ENCODE assay signal across 8 mouse cellular contexts in the genomic region with DNA sequence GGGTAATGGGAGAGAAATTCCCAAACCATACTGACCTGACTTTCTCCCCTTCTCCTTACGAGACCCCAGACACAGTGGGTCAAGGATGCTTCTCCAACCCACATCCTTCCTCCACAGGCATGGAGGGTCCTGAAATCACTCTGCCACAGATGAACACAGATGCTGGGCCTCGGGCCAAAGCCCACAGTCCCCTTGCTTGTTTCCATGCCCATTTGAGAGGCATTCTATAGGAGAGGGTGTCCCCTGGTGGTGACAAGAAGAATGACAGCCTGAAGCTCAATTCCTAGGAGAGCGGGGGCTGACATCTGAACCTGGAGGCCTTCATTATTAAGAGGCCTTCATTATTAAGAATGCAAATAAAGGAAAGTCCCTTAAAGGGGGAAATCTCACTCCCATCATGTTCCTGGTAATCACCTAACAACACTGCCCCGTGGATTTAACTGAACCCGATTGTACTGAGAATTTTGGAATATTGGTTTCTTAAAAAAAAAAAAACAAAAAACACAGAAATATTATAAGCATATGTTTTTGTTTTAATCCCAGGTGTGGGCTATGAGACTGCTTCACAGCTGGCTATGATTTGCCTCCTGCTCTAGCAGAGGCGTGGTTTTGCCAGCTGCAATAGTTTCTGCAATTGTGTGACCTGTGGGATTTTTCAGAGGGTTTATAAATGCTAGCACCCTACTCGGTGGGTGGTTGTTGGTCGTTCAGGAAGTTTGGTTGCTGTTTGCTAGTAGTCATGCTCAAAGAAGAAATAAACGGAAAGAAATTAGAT. TPM values are rescaled to one million over a fixed set of nuclear protein-coding genes. Genes with fewer than 3 reads are reported as not detected.
A peak's percentile ranks its signal among the peaks of the same experiment; 100 is the strongest.
DNase-seq lines count a peak whose midpoint lies in the region; ATAC-seq and TF ChIP-seq lines count a peak whose summit lies in the region.

No protein-coding gene starts in this region.

- peak; percentile 42 to 73 for DNase-seq in adrenal gland, postnatal 36 days
- DNase-seq in kidney, postnatal 10 days, result peak; percentile 84
- peak; percentile 57 for DNase-seq in lung, adult 2 months
- DNase-seq in thymus, postnatal 14 days, result peak; percentile 60

- H3K9ac ChIP-seq in ES-Bruce4 (ENCODE audit: low read depth, poor library complexity, severe bottlenecking), result no peak overlapping the region
- H3K9ac ChIP-seq in embryonic facial prominence, embryonic 15.5 days, result no peak overlapping the region
- H3K9ac ChIP-seq in heart, embryonic 14.5 days (ENCODE audit: low read length), result no peak overlapping the region
- no peak overlapping the region for H3K9ac ChIP-seq in neural tube, embryonic 15.5 days (replicated peaks)

- TF ChIP-seq CTCF in ES-Bruce4 (IDR thresholded peaks at IDR 0.05; ENCODE audit: low read depth, low read length), result peak; percentile 77
- TF ChIP-seq CTCF in lung, adult 2 months (IDR thresholded peaks at IDR 0.05; ENCODE audit: insufficient read depth, low read length), result peak; percentile 81

- no peak overlapping the region for H3K4me3 ChIP-seq in ES-Bruce4 (ENCODE audit: low read depth, low read length)
- no peak overlapping the region for H3K4me3 ChIP-seq in embryonic facial prominence, embryonic 15.5 days (replicated peaks)
- no peak overlapping the region for H3K4me3 ChIP-seq in heart, embryonic 14.5 days (ENCODE audit: control insufficient read depth in 1 of 2, insufficient read depth in 1 of 2, low read depth in 1 of 2, low read length in 2 of 2)
- H3K4me3 ChIP-seq in lung, adult 2 months (replicated peaks; ENCODE audit: extremely low read depth, low read depth, low read length), result no peak overlapping the region
- H3K4me3 ChIP-seq in neural tube, embryonic 15.5 days (replicated peaks), result no peak overlapping the region

- no peak overlapping the region for H3K27ac ChIP-seq in ES-Bruce4 (ENCODE audit: insufficient read depth, low read length)
- no peak overlapping the region; the same call in 1 of the 2 replicates for H3K27ac ChIP-seq in embryonic facial prominence, embryonic 15.5 days (replicated peaks)
- 0 out of 4 replicates have a peak overlapping the region, but pooled peaks of 1 of the 2 experiments have one; percentile 28 for H3K27ac ChIP-seq in heart, embryonic 14.5 days (replicated peaks in 1 of 2; ENCODE audit: control insufficient read depth in 1 of 2, insufficient read depth in 1 of 2, low read depth in 2 of 2, low read length in 2 of 2)
- H3K27ac ChIP-seq in neural tube, embryonic 15.5 days (replicated peaks), result peak overlapping the region; percentile 54; the same call in 1 of the 2 replicates

- TF ChIP-seq EP300 in ES-Bruce4 (IDR thresholded peaks at IDR 0.05; ENCODE audit: insufficient read depth, low read depth, low read length), result no peak

- peak; percentile 68 for ATAC-seq in embryonic facial prominence, embryonic 15.5 days (ENCODE audit: insufficient number of reproducible peaks, low FRiP score, low TSS enrichment, low read depth)
- ATAC-seq in heart, embryonic 14.5 days (ENCODE audit: insufficient number of reproducible peaks, insufficient read depth, low FRiP score, low read depth), result peak; percentile 23; the same call in 1 of the 2 replicates
- peak; percentile 50 for ATAC-seq in neural tube, embryonic 15.5 days (ENCODE audit: low FRiP score)

- no peaks in the 10 kb centered on the region for H3K36me3 ChIP-seq in ES-Bruce4 (ENCODE audit: control insufficient read depth, insufficient read depth, low read length, poor library complexity, severe bottlenecking)
- no peaks in the 10 kb centered on the region for H3K36me3 ChIP-seq in embryonic facial prominence, embryonic 15.5 days
- no peaks in the 10 kb centered on the region for H3K36me3 ChIP-seq in heart, embryonic 14.5 days (ENCODE audit: control insufficient read depth, insufficient read depth, low read length)
- no peaks in the 10 kb centered on the region for H3K36me3 ChIP-seq in neural tube, embryonic 15.5 days

- H3K4me2 ChIP-seq in embryonic facial prominence, embryonic 15.5 days (replicated peaks), result no peak overlapping the region
- no peak overlapping the region for H3K4me2 ChIP-seq in heart, embryonic 14.5 days (ENCODE audit: low read length)
- H3K4me2 ChIP-seq in neural tube, embryonic 15.5 days, result no peak overlapping the region

- no peaks in the 10 kb centered on the region for H3K27me3 ChIP-seq in ES-Bruce4 (ENCODE audit: control insufficient read depth, insufficient read depth, low read length, poor library complexity, severe bottlenecking)
- no peaks in the 10 kb centered on the region for H3K27me3 ChIP-seq in embryonic facial prominence, embryonic 15.5 days
- no peaks in the 10 kb centered on the region for H3K27me3 ChIP-seq in heart, embryonic 14.5 days (ENCODE audit: control insufficient read depth, insufficient read depth, low read length)
- no peaks in the 10 kb centered on the region for H3K27me3 ChIP-seq in neural tube, embryonic 15.5 days (replicated peaks)

- H3K4me1 ChIP-seq in ES-Bruce4 (ENCODE audit: control insufficient read depth, insufficient read depth, low read length), result no peaks in the 10 kb centered on the region
- peaks cover 34% of the 10 kb centered on the region for H3K4me1 ChIP-seq in embryonic facial prominence, embryonic 15.5 days
- H3K4me1 ChIP-seq in heart, embryonic 14.5 days (ENCODE audit: control insufficient read depth in 2 of 2, insufficient read depth in 2 of 2, low read length in 2 of 2), result peaks cover 11 to 12% of the 10 kb centered on the region in 2 experiments
- H3K4me1 ChIP-seq in lung, adult 2 months (ENCODE audit: control insufficient read depth, insufficient read depth, low read length), result no peaks in the 10 kb centered on the region
- peaks cover 30% of the 10 kb centered on the region for H3K4me1 ChIP-seq in neural tube, embryonic 15.5 days

- no peak for TF ChIP-seq POLR2A in ES-Bruce4 (IDR thresholded peaks at IDR 0.05; ENCODE audit: insufficient read depth, low read length)
- TF ChIP-seq POLR2A in lung, adult 2 months (IDR thresholded peaks at IDR 0.05; ENCODE audit: borderline replicate concordance, extremely low read depth, low read depth, low read length), result no peak

- H3K9me3 ChIP-seq in ES-Bruce4 (replicated peaks; ENCODE audit: control insufficient read depth, insufficient read depth, low read length, poor library complexity, severe bottlenecking), result no peaks in the 10 kb centered on the region
- H3K9me3 ChIP-seq in embryonic facial prominence, embryonic 15.5 days (replicated peaks), result no peaks in the 10 kb centered on the region
- no peaks in the 10 kb centered on the region for H3K9me3 ChIP-seq in heart, embryonic 14.5 days (ENCODE audit: control insufficient read depth, low read length)
- no peaks in the 10 kb centered on the region for H3K9me3 ChIP-seq in neural tube, embryonic 15.5 days (replicated peaks)

- WGBS in embryonic facial prominence, embryonic 15.5 days, result 16% methylated on average over 9 of the region's 9 CpGs
- 40% methylated on average over 9 of the region's 9 CpGs for WGBS in heart, embryonic 14.5 days
- WGBS in lung, adult 2 months, result 40% methylated on average over 9 of the region's 9 CpGs
- 41% methylated on average over 9 of the region's 9 CpGs for WGBS in neural tube, embryonic 15.5 days

RNA-seq across cellular contexts. Expression of a gene that starts 10.0 kb away (rescaled TPM):
- 55.8 and 60.3 TPM in 2 replicates for polyA plus RNA-seq in ES-Bruce4 (2011; ENCODE audit: insufficient read depth, insufficient read length, low read depth, missing spikeins)
- 10 to 100 TPM; 41.3 to 45.5 TPM for total RNA-seq in adrenal gland, postnatal 36 days (2021)
- polyA plus RNA-seq in embryonic facial prominence, embryonic 15.5 days (2015; fragmentation: Nextera tagmentation; extraction: Ambion mirVana), result 122 and 132 TPM in 2 replicates
- polyA plus RNA-seq in heart, embryonic 14.5 days (2014; fragmentation: Nextera tagmentation; extraction: Ambion mirVana), result 26.0 and 27.2 TPM in 2 replicates
- 67.6 and 67.8 TPM in 2 replicates for polyA plus RNA-seq in lung, adult 2 months (2012; rRNA removed)
- polyA plus RNA-seq in neural tube, embryonic 15.5 days (2015; fragmentation: Nextera tagmentation; extraction: Ambion mirVana), result 8.4 and 23.4 TPM in 2 replicates

RNA-seq across cellular contexts. Expression of a gene that starts 12.7 kb away (rescaled TPM):
- not detected in 2 replicates for polyA plus RNA-seq in ES-Bruce4 (2011; ENCODE audit: insufficient read depth, insufficient read length, low read depth, missing spikeins)
- under 1 TPM in 1 of 2 experiments, not detected in 1; 0.40 TPM for total RNA-seq in adrenal gland, postnatal 36 days (2021)
- polyA plus RNA-seq in embryonic facial prominence, embryonic 15.5 days (2015; fragmentation: Nextera tagmentation; extraction: Ambion mirVana), result 0.18 and 0.49 TPM in 2 replicates
- polyA plus RNA-seq in heart, embryonic 14.5 days (2014; fragmentation: Nextera tagmentation; extraction: Ambion mirVana), result not detected in 2 replicates
- 0.19 and 0.32 TPM in 2 replicates for polyA plus RNA-seq in lung, adult 2 months (2012; rRNA removed)
- 0.24 and 0.70 TPM in 2 replicates for polyA plus RNA-seq in neural tube, embryonic 15.5 days (2015; fragmentation: Nextera tagmentation; extraction: Ambion mirVana)
